Mouse (Mus musculus): Measurements from ENCODE around the gene A730061H03Rik. TPM values are rescaled to one million over a fixed set of nuclear protein-coding genes. Genes with fewer than 3 reads are reported as not detected.

The A730061H03Rik gene
- polyA plus RNA-seq, 1 experiment from 2014 or later, result not detected

Other genes with a start within 250 kb of the A730061H03Rik start
- gene Dhrs4, start 81.6 kb downstream of the A730061H03Rik start, polyA plus RNA-seq (2016; fragmentation: Nextera tagmentation; extraction: Ambion mirVana), result 52.5 and 59.9 TPM in 2 replicates
- 17.8 and 18.6 TPM in 2 replicates for gene Carmil3, start 69.8 kb downstream of the A730061H03Rik start, polyA plus RNA-seq (2016; fragmentation: Nextera tagmentation; extraction: Ambion mirVana)
- gene Cpne6, start 50.0 kb downstream of the A730061H03Rik start, polyA plus RNA-seq (2016; fragmentation: Nextera tagmentation; extraction: Ambion mirVana), result 0.55 and 0.90 TPM in 2 replicates
- not detected in 2 replicates for gene Nrl, start 35.4 kb downstream of the A730061H03Rik start, polyA plus RNA-seq (2016; fragmentation: Nextera tagmentation; extraction: Ambion mirVana)
- gene Pck2, start 20.1 kb downstream of the A730061H03Rik start, polyA plus RNA-seq (2016; fragmentation: Nextera tagmentation; extraction: Ambion mirVana), result 19.0 and 19.8 TPM in 2 replicates
- gene Dcaf11, start 400 bp downstream of the A730061H03Rik start, polyA plus RNA-seq (2016; fragmentation: Nextera tagmentation; extraction: Ambion mirVana), result 103 and 105 TPM in 2 replicates
- 0.20 TPM in 1 of 2 replicates, not detected in the other for gene Fitm1, start 15.2 kb upstream of the A730061H03Rik start, polyA plus RNA-seq (2016; fragmentation: Nextera tagmentation; extraction: Ambion mirVana)
- gene Psme1, start 17.7 kb upstream of the A730061H03Rik start, polyA plus RNA-seq (2016; fragmentation: Nextera tagmentation; extraction: Ambion mirVana), result 117 and 119 TPM in 2 replicates
- 3.7 and 6.0 TPM in 2 replicates for gene Emc9, start 24.9 kb upstream of the A730061H03Rik start, polyA plus RNA-seq (2016; fragmentation: Nextera tagmentation; extraction: Ambion mirVana)
- 199 and 201 TPM in 2 replicates for gene Psme2, start 30.7 kb upstream of the A730061H03Rik start, polyA plus RNA-seq (2016; fragmentation: Nextera tagmentation; extraction: Ambion mirVana)
- gene Rnf31, start 31.3 kb upstream of the A730061H03Rik start, polyA plus RNA-seq (2016; fragmentation: Nextera tagmentation; extraction: Ambion mirVana), result 18.2 and 20.8 TPM in 2 replicates
- 9.8 and 10.3 TPM in 2 replicates for gene Irf9, start 43.2 kb upstream of the A730061H03Rik start, polyA plus RNA-seq (2016; fragmentation: Nextera tagmentation; extraction: Ambion mirVana)
- 7.2 and 8.5 TPM in 2 replicates for gene Rec8, start 57.6 kb upstream of the A730061H03Rik start, polyA plus RNA-seq (2016; fragmentation: Nextera tagmentation; extraction: Ambion mirVana)
- 68.5 and 68.6 TPM in 2 replicates for gene Ipo4, start 75.6 kb upstream of the A730061H03Rik start, polyA plus RNA-seq (2016; fragmentation: Nextera tagmentation; extraction: Ambion mirVana)
- gene Gm49378, start 77.5 kb upstream of the A730061H03Rik start, polyA plus RNA-seq (2016; fragmentation: Nextera tagmentation; extraction: Ambion mirVana), result 4.0 and 5.6 TPM in 2 replicates
- gene Tm9sf1, start 83.4 kb upstream of the A730061H03Rik start, polyA plus RNA-seq (2016; fragmentation: Nextera tagmentation; extraction: Ambion mirVana), result 68.7 and 73.4 TPM in 2 replicates
- gene Tssk4, start 89.8 kb upstream of the A730061H03Rik start, polyA plus RNA-seq (2016; fragmentation: Nextera tagmentation; extraction: Ambion mirVana), result 0.65 and 0.68 TPM in 2 replicates
- gene Mdp1, start 100.1 kb upstream of the A730061H03Rik start, polyA plus RNA-seq (2016; fragmentation: Nextera tagmentation; extraction: Ambion mirVana), result 60.5 and 64.5 TPM in 2 replicates
- gene Gmpr2, start 111.5 kb upstream of the A730061H03Rik start, polyA plus RNA-seq (2016; fragmentation: Nextera tagmentation; extraction: Ambion mirVana), result 59.3 and 63.5 TPM in 2 replicates
- gene Nedd8, start 111.7 kb upstream of the A730061H03Rik start, polyA plus RNA-seq (2016; fragmentation: Nextera tagmentation; extraction: Ambion mirVana), result 577 and 583 TPM in 2 replicates
- 61.6 and 68.2 TPM in 2 replicates for gene Tinf2, start 121.4 kb upstream of the A730061H03Rik start, polyA plus RNA-seq (2016; fragmentation: Nextera tagmentation; extraction: Ambion mirVana)
- gene Tgm1, start 153.5 kb upstream of the A730061H03Rik start, polyA plus RNA-seq (2016; fragmentation: Nextera tagmentation; extraction: Ambion mirVana), result 0.55 and 0.58 TPM in 2 replicates
- 32.1 and 34.0 TPM in 2 replicates for gene Rabggta, start 161.9 kb upstream of the A730061H03Rik start, polyA plus RNA-seq (2016; fragmentation: Nextera tagmentation; extraction: Ambion mirVana)
- gene Dhrs1, start 185.3 kb upstream of the A730061H03Rik start, polyA plus RNA-seq (2016; fragmentation: Nextera tagmentation; extraction: Ambion mirVana), result 68.8 and 74.1 TPM in 2 replicates
- 47.9 and 52.0 TPM in 2 replicates for gene Nop9, start 185.3 kb upstream of the A730061H03Rik start, polyA plus RNA-seq (2016; fragmentation: Nextera tagmentation; extraction: Ambion mirVana)
- 0.40 TPM in 1 of 2 replicates, not detected in the other for gene Cideb, start 198.1 kb upstream of the A730061H03Rik start, polyA plus RNA-seq (2016; fragmentation: Nextera tagmentation; extraction: Ambion mirVana)
- 0.20 and 0.41 TPM in 2 replicates for gene Ltb4r2, start 201.0 kb upstream of the A730061H03Rik start, polyA plus RNA-seq (2016; fragmentation: Nextera tagmentation; extraction: Ambion mirVana)
- 0.13 and 0.19 TPM in 2 replicates for gene Ltb4r1, start 205.6 kb upstream of the A730061H03Rik start, polyA plus RNA-seq (2016; fragmentation: Nextera tagmentation; extraction: Ambion mirVana)
- 5.5 and 6.0 TPM in 2 replicates for gene Adcy4, start 223.7 kb upstream of the A730061H03Rik start, polyA plus RNA-seq (2016; fragmentation: Nextera tagmentation; extraction: Ambion mirVana)
- gene Ripk3, start 228.5 kb upstream of the A730061H03Rik start, polyA plus RNA-seq (2016; fragmentation: Nextera tagmentation; extraction: Ambion mirVana), result 5.1 and 5.9 TPM in 2 replicates